ENCODE assay signal across 24 mouse cellular contexts in the genomic region with DNA sequence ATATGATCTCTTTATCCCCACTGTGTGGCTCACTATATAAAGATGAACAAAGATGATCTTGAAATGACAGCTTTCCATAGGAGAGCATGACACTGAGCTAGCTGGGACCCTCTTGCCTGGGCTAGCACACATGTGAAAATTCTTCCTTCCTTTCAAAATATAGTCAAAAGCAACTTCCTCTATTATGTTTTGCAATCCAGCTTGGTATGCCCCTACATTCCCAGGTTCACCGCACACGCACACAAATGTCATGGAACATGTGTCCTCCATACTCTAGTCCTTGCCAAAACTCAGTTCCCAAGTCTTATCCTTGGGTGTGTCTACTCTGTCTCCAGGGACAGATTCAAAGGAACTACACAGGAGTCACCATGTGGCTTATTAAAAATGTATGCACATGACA.
"Had no signal": no experiment of that assay in that cellular context is flagged by ENCODE, and none has a peak within 500 bp of the region (broad histone marks: within the 10 kb centered on the region; RNA-seq: fewer than 3 reads in every experiment).

No protein-coding gene starts in this region.

- H3K4me3 ChIP-seq: heart, embryonic 10.5 days; heart, embryonic 12.5 days; hindbrain, embryonic 10.5 days; hindbrain, embryonic 12.5 days; intestine, embryonic 15.5 days; layer of hippocampus, adult 2 months; left cerebral cortex, adult 2 months; limb, embryonic 13.5 days; limb, embryonic 15.5 days; liver, embryonic 12.5 days had no signal

- H3K27ac ChIP-seq: heart, embryonic 10.5 days; hindbrain, embryonic 10.5 days; hindbrain, embryonic 12.5 days; hindbrain, embryonic 14.5 days; intestine, embryonic 15.5 days; layer of hippocampus, adult 2 months; left cerebral cortex, adult 2 months; limb, embryonic 13.5 days; limb, embryonic 15.5 days; liver, embryonic 12.5 days had no signal

- ATAC-seq: hindbrain, embryonic 16.5 days; inflammation-experienced regulatory T-cells, adult 6 months; intestine, embryonic 15.5 days; intestine, postnatal 0 days; liver, embryonic 12.5 days had no signal

- DNase-seq: gastrocnemius, postnatal 14 days; gastrocnemius, postnatal 36 days; heart, adult 18-20 months; heart, postnatal 10 days; heart, postnatal 4 days; kidney, adult 18-20 months; kidney, adult 8-10 months; kidney, postnatal 10 days; kidney, postnatal 25 days; kidney, postnatal 4 days had no signal

- H3K4me1 ChIP-seq: heart, embryonic 12.5 days; hindbrain, embryonic 12.5 days; intestine, embryonic 15.5 days; limb, embryonic 15.5 days had no signal
